Mouse (Mus musculus): Measurements from ENCODE around the gene Olfr594.
"Not testable (repeated sequence)": the region's sequence is repeated elsewhere in the genome, so short reads cannot be mapped to it uniquely, and the experiment has no call there.

The Olfr594 gene

GRCm38 (mm10) chr7:103216696-103217095 lies at the start of gene Olfr594:
Olfr594 (plus strand) TSS chr7:103216996.
- DNase-seq (ENCODE audit: low spot score): no peak

GRCm38 (mm10) chr7:103169697-103170096 lies 47.1 kb upstream of the Olfr594 start:
- no peak for DNase-seq (ENCODE audit: low spot score)

GRCm38 (mm10) chr7:103178240-103178639 lies 38.6 kb upstream of the Olfr594 start, which contains the start of gene Olfr591:
Olfr591 (minus strand) TSS chr7:103178340.
- DNase-seq (ENCODE audit: low spot score): no peak

GRCm38 (mm10) chr7:103184503-103184902 lies 32.3 kb upstream of the Olfr594 start, which contains the start of gene Olfr592:
Olfr592 (plus strand) TSS chr7:103184803.
- not testable (repeated sequence) for DNase-seq (ENCODE audit: low spot score)

- DNase-seq (ENCODE audit: low spot score): no peak
These were observed 5.2 kb upstream of the Olfr594 start, which contains the start of gene Olfr593 for GRCm38 (mm10) chr7:103211562-103211961. Olfr593 (plus strand) TSS chr7:103211862.

GRCm38 (mm10) chr7:103212050-103212449 lies 4.7 kb upstream of the Olfr594 start:
- DNase-seq (ENCODE audit: low spot score): not testable (repeated sequence)

- DNase-seq (ENCODE audit: low spot score): not testable (repeated sequence)
These were observed 35.6 kb downstream of the Olfr594 start, which contains the start of gene Usp17ld for GRCm38 (mm10) chr7:103252405-103252804. Usp17ld (minus strand) TSS chr7:103252505.
